Mouse (Mus musculus) forebrain, embryonic 14.5 days (tissue): Measurements from ENCODE around the gene 1520401A03Rik. TPM values are rescaled to one million over a fixed set of nuclear protein-coding genes. Genes with fewer than 3 reads are reported as not detected.

ENCODE experiments used
- ATAC-seq: fragments of 200-750 bp; cut with Nextera tagmentation; 2 replicates; pipeline ENCODE4 v1.8.0; 2017; ENCODE audit warnings: mild to moderate bottlenecking, moderate library complexity
- DNase-seq: peaks from one replicate; pipeline ENCODE4 v3.0.0-alpha.2; 2015; ENCODE audit warnings: low spot score
- H3K27ac ChIP-seq: fragments of 300-500 bp; sonication (generic); 2 replicates; pipeline ENCODE4 v1.5.1; 2014; ENCODE audit warnings: low read depth, mild to moderate bottlenecking, control low read depth, low read length, moderate library complexity
- H3K27me3 ChIP-seq: fragments of 300-500 bp; sonication (generic); replicated peaks from 2 replicates; pipeline ENCODE4 v1.6.1; 2014; ENCODE audit warnings: low read length, control low read depth, mixed read lengths; ENCODE audit not compliant: control insufficient read depth, insufficient read depth
- H3K36me3 ChIP-seq: fragments of 300-500 bp; sonication (generic); 2 replicates; pipeline ENCODE4 v1.6.1; 2014; ENCODE audit warnings: low read length, control low read depth; ENCODE audit not compliant: control insufficient read depth, insufficient read depth
- H3K4me1 ChIP-seq: fragments of 300-500 bp; sonication (generic); 2 replicates; pipeline ENCODE4 v1.6.1; 2014; ENCODE audit warnings: antibody characterized with exemption, low read length, control low read depth; ENCODE audit not compliant: control insufficient read depth, insufficient read depth
- H3K4me2 ChIP-seq: fragments of 300-500 bp; sonication (generic); 2 replicates; pipeline ENCODE4 v1.6.1; 2014; ENCODE audit warnings: mild to moderate bottlenecking, control low read depth, low read length
- H3K4me3 ChIP-seq: fragments of 300-500 bp; sonication (generic); 2 replicates; pipeline ENCODE4 v1.5.1; 2014; ENCODE audit warnings: low read depth, low read length, control low read depth
- H3K9ac ChIP-seq: fragments of 300-500 bp; sonication (generic); 2 replicates; pipeline ENCODE4 v1.6.1; 2014; ENCODE audit warnings: mild to moderate bottlenecking, low read length, control low read depth, moderate library complexity
- H3K9me3 ChIP-seq: fragments of 300-500 bp; sonication (generic); replicated peaks from 2 replicates; pipeline ENCODE4 v1.6.1; 2016; ENCODE audit warnings: low read length, control low read depth, mixed read lengths; ENCODE audit not compliant: control insufficient read depth
- WGBS: fragments of 180-500 bp; shearing (Covaris S2); extraction: QIAGEN DNeasy Blood & Tissue Kit; methylation state at CpG from one replicate; pipeline ENCODE4 v1.1.7; 2014; 5-methylcytosine and 5-hydroxymethylcytosine counted together
- polyA plus RNA-seq: library from polyadenylated mRNA; unstranded; fragments of >200 nt; fragmentation: Nextera tagmentation; extraction: Ambion mirVana; gene quantifications from 2 replicates; pipeline ENCODE4 v1.2.1, GENCODE M21; 2014

Gene 1520401A03Rik
- polyA plus RNA-seq, 1 experiment from 2014 or later: not detected

GRCm38 (mm10) chr17:23660117-23660875 is 62.3 kb downstream of the 1520401A03Rik start, which contains the start of gene Bicdl2:
TSS of gene Bicdl2 (plus strand) at chr17:23660506.
- Histone ChIP-seq H3K36me3 (no peaks in the 10 kb centered on the region), H3K4me1 (no peaks in the 10 kb centered on the region), H3K9ac (no peak within 1 kb of the TSS), H3K27ac (no peak within 1 kb of the TSS), H3K4me2 (no peak within 1 kb of the TSS), H3K4me3 (no peak within 1 kb of the TSS), H3K27me3 (peaks cover 34% of the 10 kb centered on the region), H3K9me3 (no peaks in the 10 kb centered on the region)
- WGBS: 5% methylated on average over 27 of the region's 27 CpGs
- DNase-seq: no peak
- ATAC-seq: no peak

GRCm38 (mm10) chr17:23658450-23658849 is 64.1 kb downstream of the 1520401A03Rik start:
- H3K27me3 ChIP-seq: peaks cover 30% of the 10 kb centered on the region
- H3K27ac ChIP-seq: no peak overlapping the region
- no peak overlapping the region for H3K4me2 ChIP-seq
- WGBS: 94% methylated on average over 3 of the region's 3 CpGs
- no peak for DNase-seq
- H3K4me3 ChIP-seq: no peak overlapping the region
- H3K9ac ChIP-seq: no peak overlapping the region
- no peaks in the 10 kb centered on the region for H3K36me3 ChIP-seq
- H3K9me3 ChIP-seq: no peaks in the 10 kb centered on the region
- ATAC-seq: no peak
- H3K4me1 ChIP-seq: no peaks in the 10 kb centered on the region

Other genes starting within 250 kb of the 1520401A03Rik start
- gene Vmn2r117, start 243.1 kb downstream of the 1520401A03Rik start, polyA plus RNA-seq: not detected in 2 replicates
- gene Zfp213, start 158.5 kb downstream of the 1520401A03Rik start, polyA plus RNA-seq: 17.6 and 20.9 TPM in 2 replicates
- gene Zfp13, start 123.3 kb downstream of the 1520401A03Rik start, polyA plus RNA-seq: 24.1 and 26.0 TPM in 2 replicates
- not detected in 2 replicates for gene Zscan10, start 121.9 kb downstream of the 1520401A03Rik start, polyA plus RNA-seq
- gene Mmp25, start 77.5 kb downstream of the 1520401A03Rik start, polyA plus RNA-seq: 0.62 and 0.90 TPM in 2 replicates
- not detected in 2 replicates for gene Bicdl2, start 62.3 kb downstream of the 1520401A03Rik start, polyA plus RNA-seq
- gene Hcfc1r1, start 49.2 kb downstream of the 1520401A03Rik start, polyA plus RNA-seq: 107 and 112 TPM in 2 replicates
- 43.8 and 45.9 TPM in 2 replicates for gene Thoc6, start 48.9 kb downstream of the 1520401A03Rik start, polyA plus RNA-seq
- gene Tnfrsf12a, start 45.3 kb downstream of the 1520401A03Rik start, polyA plus RNA-seq: 2.6 and 2.9 TPM in 2 replicates
- gene Cldn6, start 43.5 kb downstream of the 1520401A03Rik start, polyA plus RNA-seq: 0.24 and 0.25 TPM in 2 replicates
- 1.6 and 2.3 TPM in 2 replicates for gene Cldn9, start 38.8 kb downstream of the 1520401A03Rik start, polyA plus RNA-seq
- 18.0 and 23.1 TPM in 2 replicates for gene Pkmyt1, start 3.6 kb upstream of the 1520401A03Rik start, polyA plus RNA-seq
- gene Paqr4, start 18.1 kb upstream of the 1520401A03Rik start, polyA plus RNA-seq: 31.9 and 38.3 TPM in 2 replicates
- 0.23 and 0.25 TPM in 2 replicates for gene Kremen2, start 23.1 kb upstream of the 1520401A03Rik start, polyA plus RNA-seq
- gene Flywch1, start 48.8 kb upstream of the 1520401A03Rik start, polyA plus RNA-seq: 129 and 143 TPM in 2 replicates
- gene Flywch2, start 63.3 kb upstream of the 1520401A03Rik start, polyA plus RNA-seq: 36.9 and 44.2 TPM in 2 replicates
- gene Srrm2, start 67.7 kb upstream of the 1520401A03Rik start, polyA plus RNA-seq: 226 and 339 TPM in 2 replicates
- gene Elob, start 106.4 kb upstream of the 1520401A03Rik start, polyA plus RNA-seq: 1,202 and 1,508 TPM in 2 replicates
- gene Prss33, start 113.3 kb upstream of the 1520401A03Rik start, polyA plus RNA-seq: not detected in 2 replicates
- gene Prss32, start 121.1 kb upstream of the 1520401A03Rik start, polyA plus RNA-seq: not detected in 2 replicates
- 0.31 and 0.66 TPM in 2 replicates for gene Prss41, start 121.4 kb upstream of the 1520401A03Rik start, polyA plus RNA-seq
- gene Prss21, start 145.3 kb upstream of the 1520401A03Rik start, polyA plus RNA-seq: not detected in 2 replicates
- gene Dcpp1, start 158.1 kb upstream of the 1520401A03Rik start, polyA plus RNA-seq: not detected in 2 replicates
- not detected in 2 replicates for gene Dcpp2, start 158.1 kb upstream of the 1520401A03Rik start, polyA plus RNA-seq
- not detected in 2 replicates for gene Dcpp3, start 194.7 kb upstream of the 1520401A03Rik start, polyA plus RNA-seq
- gene Sbp, start 218.9 kb upstream of the 1520401A03Rik start, polyA plus RNA-seq: not detected in 2 replicates
- gene Sbpl, start 232.5 kb upstream of the 1520401A03Rik start, polyA plus RNA-seq: not detected in 2 replicates